Mouse (Mus musculus): ENCODE results near the gene Chkb.

DNA sequence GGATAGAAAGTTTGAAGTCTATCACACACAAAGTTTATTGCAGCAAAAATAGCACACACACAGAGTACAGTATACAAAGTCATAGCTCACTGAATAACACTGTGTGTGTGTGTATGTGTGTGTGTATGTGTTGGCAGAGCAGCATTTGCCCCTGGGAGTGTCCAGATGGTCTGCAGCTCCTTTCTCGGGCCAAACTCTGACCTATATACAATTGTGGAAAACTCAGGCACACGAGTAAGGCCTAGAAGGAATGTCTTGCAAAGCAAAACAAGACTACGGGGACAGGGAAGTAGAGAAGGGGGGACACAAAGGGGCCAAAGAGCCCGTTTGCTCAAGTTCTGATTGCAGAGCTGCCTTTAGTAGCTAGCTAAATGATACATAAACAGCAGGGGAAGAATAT is 3.2 kb upstream of the Chkb start:
- TF ChIP-seq CTCF (IDR thresholded peaks at IDR 0.05; ENCODE audit: extremely low read depth, insufficient read length, insufficient replicate concordance, low read depth, low read length): no peak
- no peak for TF ChIP-seq POLR2A (IDR thresholded peaks at IDR 0.05; ENCODE audit: low read depth, low read length)

Data from small intestine, adult 2 months (tissue).